Mouse (Mus musculus): ENCODE data around the gene Pycr1. TPM values are rescaled to one million over a fixed set of nuclear protein-coding genes. Genes with fewer than 3 reads are reported as not detected.
A peak's percentile ranks its signal among the peaks of the same experiment; 100 is the strongest.

Gene Pycr1
- total and polyA plus RNA-seq, 3 experiments = 21.0 to 75.3 (median 32.3) TPM

GRCm38 (mm10) chr11:120600716-120601115 lies 42.9 kb downstream of the Pycr1 start:
- Histone ChIP-seq H3K4me1 (ENCODE audit: control insufficient read depth in 1 of 2, insufficient read depth in 2 of 2) (peaks cover 8 to 37% of the 10 kb centered on the region in 2 experiments), H3K9me3 (replicated peaks; ENCODE audit: low read length) (no peaks in the 10 kb centered on the region), H3K27ac (ENCODE audit: insufficient read depth, low read depth) (no peak overlapping the region), H3K4me3 (replicated peaks in 1 of 3; ENCODE audit: low read depth in 2 of 3, low read length in 2 of 3, poor library complexity in 1 of 3) (no peak overlapping the region), H3K36me3 (replicated peaks in 1 of 2; ENCODE audit: control insufficient read depth in 1 of 2, insufficient read depth in 1 of 2, low read length in 1 of 2) (peaks cover 41 to 70% of the 10 kb centered on the region in 2 experiments), H3K27me3 (replicated peaks) (no peaks in the 10 kb centered on the region), H3K4me2 (ENCODE audit: insufficient read depth, low read depth, poor library complexity, severe bottlenecking) (0 out of 2 replicates have a peak overlapping the region, but pooled peaks have one; percentile 4), H3K79me2 (replicated peaks; ENCODE audit: control insufficient read depth, extremely low read depth, insufficient read depth, poor library complexity, severe bottlenecking) (peaks cover 35% of the 10 kb centered on the region), H3K9ac (ENCODE audit: insufficient read depth, low read depth) (no peak overlapping the region)
- dilution Hi-C loops (cut with MboI; ENCODE audit: extremely low pct_ligation_motif_present, extremely low pct_unique_long_range_greater_than_20kb, low sequenced_read_pairs) = no loop called here
- no peak for DNase-seq (ENCODE audit: extremely low read depth)
- in situ Hi-C loops (cut with MboI; ENCODE audit: low pct_ligation_motif_present, low pct_unique_long_range_greater_than_20kb, low sequenced_read_pairs) = no loop called here
- TF ChIP-seq MAX (IDR thresholded peaks at IDR 0.05; ENCODE audit: low read length) (no peak), UBTF (IDR thresholded peaks at IDR 0.05; ENCODE audit: low read depth, low read length) (no peak), NELFE (IDR thresholded peaks at IDR 0.05; ENCODE audit: low read depth, low read length) (no peak), RAD21 (IDR thresholded peaks at IDR 0.05; ENCODE audit: low read depth, low read length) (no peak), ZC3H11A (IDR thresholded peaks at IDR 0.05; ENCODE audit: low read depth, low read length) (no peak), MAFK (IDR thresholded peaks at IDR 0.05; ENCODE audit: insufficient replicate concordance, low read length) (no peak), TBP (conservative IDR thresholded peaks at IDR 0.05; ENCODE audit: low read depth, low read length) (no peak), ELF1 (IDR thresholded peaks at IDR 0.05; ENCODE audit: low read depth, low read length) (no peak), CHD2 (IDR thresholded peaks at IDR 0.05; ENCODE audit: low read length) (no peak), POLR2AphosphoS2 (IDR thresholded peaks at IDR 0.05; ENCODE audit: low read depth, low read length) (no peak), ZMIZ1 (IDR thresholded peaks at IDR 0.05; ENCODE audit: low read depth, low read length) (no peak), SIN3A (IDR thresholded peaks at IDR 0.05; ENCODE audit: low read length) (no peak)

GRCm38 (mm10) chr11:120598990-120599549 lies 44.5 kb downstream of the Pycr1 start:
- in situ Hi-C loops (cut with MboI; ENCODE audit: low pct_ligation_motif_present, low pct_unique_long_range_greater_than_20kb, low sequenced_read_pairs) = no loop called here
- Histone ChIP-seq H3K4me1 (ENCODE audit: control insufficient read depth in 1 of 2, insufficient read depth in 2 of 2) (peaks cover 8 to 50% of the 10 kb centered on the region in 2 experiments), H3K36me3 (replicated peaks in 1 of 2; ENCODE audit: control insufficient read depth in 1 of 2, insufficient read depth in 1 of 2, low read length in 1 of 2) (peaks cover 41 to 68% of the 10 kb centered on the region in 2 experiments)

More at GRCm38 (mm10) chr11:120598990-120599549, 44.5 kb downstream of the Pycr1 start:
- no peak for DNase-seq (ENCODE audit: extremely low read depth)
- no peak overlapping the region for H3K27ac ChIP-seq (ENCODE audit: insufficient read depth, low read depth)
- H3K9me3 ChIP-seq (replicated peaks; ENCODE audit: low read length) = no peaks in the 10 kb centered on the region
- peak overlapping the region; percentile 55 to 88 (median 70) for H3K4me3 ChIP-seq (replicated peaks in 1 of 3; ENCODE audit: low read depth in 2 of 3, low read length in 2 of 3, poor library complexity in 1 of 3)
- TF ChIP-seq RAD21 (IDR thresholded peaks at IDR 0.05; ENCODE audit: low read depth, low read length) = no peak
- TF ChIP-seq POLR2A (IDR thresholded peaks at IDR 0.05; ENCODE audit: low read depth, low read length) = no peak
- no peak for TF ChIP-seq PAX5 (IDR thresholded peaks at IDR 0.05; ENCODE audit: low read length)
- TF ChIP-seq ZC3H11A (IDR thresholded peaks at IDR 0.05; ENCODE audit: low read depth, low read length) = no peak
- 0 out of 2 replicates have a peak, but pooled peaks have one; percentile 5 for TF ChIP-seq SIN3A (IDR thresholded peaks at IDR 0.05; ENCODE audit: low read length)
- TF ChIP-seq USF1 (IDR thresholded peaks at IDR 0.05; ENCODE audit: low read depth, low read length) = no peak
- no peak for TF ChIP-seq ZKSCAN1 (IDR thresholded peaks at IDR 0.05; ENCODE audit: borderline replicate concordance, low read depth, low read length)
- dilution Hi-C loops (cut with MboI; ENCODE audit: extremely low pct_ligation_motif_present, extremely low pct_unique_long_range_greater_than_20kb, low sequenced_read_pairs) = no loop called here
- H3K4me2 ChIP-seq (ENCODE audit: insufficient read depth, low read depth, poor library complexity, severe bottlenecking) = peak overlapping the region; percentile 74
- peak overlapping the region; percentile 76 for H3K9ac ChIP-seq (ENCODE audit: insufficient read depth, low read depth)
- H3K79me2 ChIP-seq (replicated peaks; ENCODE audit: control insufficient read depth, extremely low read depth, insufficient read depth, poor library complexity, severe bottlenecking) = peaks cover 50% of the 10 kb centered on the region
- no peaks in the 10 kb centered on the region for H3K27me3 ChIP-seq (replicated peaks)
